Mouse (Mus musculus): ENCODE measurements around the gene Ercc2. TPM values are rescaled to one million over a fixed set of nuclear protein-coding genes. Genes with fewer than 3 reads are reported as not detected.

Ercc2 gene
- polyA plus RNA-seq, 1 experiment from 2014 or later, result 11.9 TPM

GRCm38 (mm10) chr7:19365376-19365775 is 16.4 kb upstream of the Ercc2 start:
- no peak for ATAC-seq (ENCODE audit: low FRiP score, low TSS enrichment)
- Histone ChIP-seq H3K4me1 (ENCODE audit: control insufficient read depth, insufficient read depth, low read length) (peaks cover 7% of the 10 kb centered on the region), H3K4me3 (ENCODE audit: low read length) (no peak overlapping the region), H3K4me2 (replicated peaks; ENCODE audit: low read depth, low read length) (no peak overlapping the region), H3K9ac (ENCODE audit: low read depth, low read length) (no peak overlapping the region), H3K27ac (ENCODE audit: low read depth, low read length) (no peak overlapping the region), H3K36me3 (ENCODE audit: control insufficient read depth, insufficient read depth, low read length) (no peaks in the 10 kb centered on the region), H3K27me3 (ENCODE audit: control insufficient read depth, insufficient read depth, low read length) (peaks cover 8% of the 10 kb centered on the region), H3K9me3 (ENCODE audit: control insufficient read depth, low read length) (no peaks in the 10 kb centered on the region)
- WGBS, result 79% methylated on average over 4 of the region's 4 CpGs

DNA sequence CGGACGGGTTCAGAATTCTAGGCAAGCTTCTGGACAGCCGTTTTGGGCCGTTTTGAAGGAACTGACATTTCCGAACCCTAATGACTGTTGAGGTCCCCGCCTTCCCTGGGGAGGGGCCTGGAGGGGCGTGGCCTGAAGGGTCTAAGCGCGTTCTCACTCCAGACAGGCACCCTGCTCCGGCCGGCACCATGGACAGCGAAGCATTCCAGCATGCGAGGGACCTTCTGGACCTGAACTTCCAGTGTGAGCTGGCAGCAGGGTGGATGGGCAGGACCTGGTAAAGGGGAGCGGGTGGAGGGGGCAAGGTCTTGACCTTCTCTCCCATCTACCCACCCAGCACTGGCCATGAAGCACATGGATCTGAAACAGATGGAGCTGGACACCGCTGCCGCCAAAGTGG is 13.4 kb upstream of the Ercc2 start:
- H3K36me3 ChIP-seq (ENCODE audit: control insufficient read depth, insufficient read depth, low read length), result no peaks in the 10 kb centered on the region
- no peaks in the 10 kb centered on the region for H3K9me3 ChIP-seq (ENCODE audit: control insufficient read depth, low read length)
- H3K27me3 ChIP-seq (ENCODE audit: control insufficient read depth, insufficient read depth, low read length), result peaks cover 8% of the 10 kb centered on the region
- ATAC-seq (ENCODE audit: low FRiP score, low TSS enrichment), result no peak
- 19% methylated on average over 16 of the region's 16 CpGs for WGBS
- H3K9ac ChIP-seq (ENCODE audit: low read depth, low read length), result no peak overlapping the region
- H3K4me1 ChIP-seq (ENCODE audit: control insufficient read depth, insufficient read depth, low read length), result peaks cover 3% of the 10 kb centered on the region
- H3K27ac ChIP-seq (ENCODE audit: low read depth, low read length), result no peak overlapping the region
- no peak overlapping the region for H3K4me2 ChIP-seq (replicated peaks; ENCODE audit: low read depth, low read length)
- H3K4me3 ChIP-seq (ENCODE audit: low read length), result no peak overlapping the region

- ATAC-seq (ENCODE audit: low FRiP score, low TSS enrichment), result peak; percentile 78
- peaks cover 3% of the 10 kb centered on the region for H3K4me1 ChIP-seq (ENCODE audit: control insufficient read depth, insufficient read depth, low read length)
- H3K27me3 ChIP-seq (ENCODE audit: control insufficient read depth, insufficient read depth, low read length), result peaks cover 8% of the 10 kb centered on the region
- H3K9ac ChIP-seq (ENCODE audit: low read depth, low read length), result peak overlapping the region; percentile 32; the same call in 1 of the 2 replicates
- WGBS, result 11% methylated on average over 46 of the region's 46 CpGs
- peak overlapping the region; percentile 57 for H3K4me2 ChIP-seq (replicated peaks; ENCODE audit: low read depth, low read length)
- peak overlapping the region; percentile 32 for H3K4me3 ChIP-seq (ENCODE audit: low read length)
- no peaks in the 10 kb centered on the region for H3K36me3 ChIP-seq (ENCODE audit: control insufficient read depth, insufficient read depth, low read length)
- H3K27ac ChIP-seq (ENCODE audit: low read depth, low read length), result no peak overlapping the region
- no peaks in the 10 kb centered on the region for H3K9me3 ChIP-seq (ENCODE audit: control insufficient read depth, low read length)
Measured at GRCm38 (mm10) chr7:19369823-19370425, 11.9 kb upstream of the Ercc2 start.

- 93% methylated on average over 2 of the region's 2 CpGs for WGBS
- H3K4me3 ChIP-seq (ENCODE audit: low read length), result no peak overlapping the region
- H3K27ac ChIP-seq (ENCODE audit: low read depth, low read length), result no peak overlapping the region
- no peak overlapping the region for H3K9ac ChIP-seq (ENCODE audit: low read depth, low read length)
- H3K4me1 ChIP-seq (ENCODE audit: control insufficient read depth, insufficient read depth, low read length), result peaks cover 3% of the 10 kb centered on the region
- peaks cover 8% of the 10 kb centered on the region for H3K27me3 ChIP-seq (ENCODE audit: control insufficient read depth, insufficient read depth, low read length)
- no peaks in the 10 kb centered on the region for H3K36me3 ChIP-seq (ENCODE audit: control insufficient read depth, insufficient read depth, low read length)
- ATAC-seq (ENCODE audit: low FRiP score, low TSS enrichment), result no peak
- H3K4me2 ChIP-seq (replicated peaks; ENCODE audit: low read depth, low read length), result no peak overlapping the region
- no peaks in the 10 kb centered on the region for H3K9me3 ChIP-seq (ENCODE audit: control insufficient read depth, low read length)
Measured at GRCm38 (mm10) chr7:19373367-19373766, 8.4 kb upstream of the Ercc2 start.

- Histone ChIP-seq H3K4me2 (replicated peaks; ENCODE audit: low read depth, low read length) (no peak overlapping the region), H3K9ac (ENCODE audit: low read depth, low read length) (no peak overlapping the region), H3K4me1 (ENCODE audit: control insufficient read depth, insufficient read depth, low read length) (no peaks in the 10 kb centered on the region), H3K27ac (ENCODE audit: low read depth, low read length) (no peak overlapping the region), H3K9me3 (ENCODE audit: control insufficient read depth, low read length) (no peaks in the 10 kb centered on the region), H3K4me3 (ENCODE audit: low read length) (no peak overlapping the region), H3K27me3 (ENCODE audit: control insufficient read depth, insufficient read depth, low read length) (no peaks in the 10 kb centered on the region), H3K36me3 (ENCODE audit: control insufficient read depth, insufficient read depth, low read length) (no peaks in the 10 kb centered on the region)
- no peak for ATAC-seq (ENCODE audit: low FRiP score, low TSS enrichment)
- 78% methylated on average over 18 of the region's 18 CpGs for WGBS
Measured at GRCm38 (mm10) chr7:19375368-19375767, 6.4 kb upstream of the Ercc2 start.

DNA sequence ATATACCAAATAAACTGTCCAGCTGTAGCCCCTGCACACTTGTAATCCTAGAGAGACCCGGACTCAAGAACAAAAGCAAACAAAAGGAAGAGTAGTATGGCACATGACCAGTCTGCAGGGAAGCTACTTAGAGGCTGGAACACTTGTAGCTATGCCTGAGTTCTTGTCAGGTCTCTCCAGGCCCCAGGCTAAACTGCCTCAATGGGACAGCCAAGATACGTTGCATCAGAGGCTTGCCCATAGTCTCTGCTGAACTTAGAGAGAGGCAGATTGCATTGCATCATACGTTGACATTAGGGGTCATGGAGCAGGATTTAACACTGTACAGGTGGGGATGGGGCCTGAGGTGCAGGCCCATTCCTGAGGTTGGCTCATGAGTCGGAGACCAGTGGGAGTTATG is 5.8 kb upstream of the Ercc2 start:
- H3K9me3 ChIP-seq (ENCODE audit: control insufficient read depth, low read length), result no peaks in the 10 kb centered on the region
- H3K4me3 ChIP-seq (ENCODE audit: low read length), result no peak overlapping the region
- ATAC-seq (ENCODE audit: low FRiP score, low TSS enrichment), result no peak
- WGBS, result 85% methylated on average over 4 of the region's 4 CpGs
- no peak overlapping the region for H3K9ac ChIP-seq (ENCODE audit: low read depth, low read length)
- no peaks in the 10 kb centered on the region for H3K36me3 ChIP-seq (ENCODE audit: control insufficient read depth, insufficient read depth, low read length)
- no peak overlapping the region for H3K27ac ChIP-seq (ENCODE audit: low read depth, low read length)
- no peak overlapping the region for H3K4me2 ChIP-seq (replicated peaks; ENCODE audit: low read depth, low read length)
- H3K27me3 ChIP-seq (ENCODE audit: control insufficient read depth, insufficient read depth, low read length), result no peaks in the 10 kb centered on the region
- H3K4me1 ChIP-seq (ENCODE audit: control insufficient read depth, insufficient read depth, low read length), result no peaks in the 10 kb centered on the region

- WGBS, result 79% methylated on average over 8 of the region's 8 CpGs
- H3K4me2 ChIP-seq (replicated peaks; ENCODE audit: low read depth, low read length), result no peak overlapping the region
- H3K36me3 ChIP-seq (ENCODE audit: control insufficient read depth, insufficient read depth, low read length), result no peaks in the 10 kb centered on the region
- H3K4me1 ChIP-seq (ENCODE audit: control insufficient read depth, insufficient read depth, low read length), result peaks cover 3% of the 10 kb centered on the region; the same call in 1 of the 2 replicates
- no peak for ATAC-seq (ENCODE audit: low FRiP score, low TSS enrichment)
- H3K9me3 ChIP-seq (ENCODE audit: control insufficient read depth, low read length), result no peaks in the 10 kb centered on the region
- no peak overlapping the region for H3K4me3 ChIP-seq (ENCODE audit: low read length)
- H3K9ac ChIP-seq (ENCODE audit: low read depth, low read length), result no peak overlapping the region
- no peaks in the 10 kb centered on the region for H3K27me3 ChIP-seq (ENCODE audit: control insufficient read depth, insufficient read depth, low read length)
- no peak overlapping the region for H3K27ac ChIP-seq (ENCODE audit: low read depth, low read length)
Measured at GRCm38 (mm10) chr7:19378049-19378448, 3.8 kb upstream of the Ercc2 start.

DNA sequence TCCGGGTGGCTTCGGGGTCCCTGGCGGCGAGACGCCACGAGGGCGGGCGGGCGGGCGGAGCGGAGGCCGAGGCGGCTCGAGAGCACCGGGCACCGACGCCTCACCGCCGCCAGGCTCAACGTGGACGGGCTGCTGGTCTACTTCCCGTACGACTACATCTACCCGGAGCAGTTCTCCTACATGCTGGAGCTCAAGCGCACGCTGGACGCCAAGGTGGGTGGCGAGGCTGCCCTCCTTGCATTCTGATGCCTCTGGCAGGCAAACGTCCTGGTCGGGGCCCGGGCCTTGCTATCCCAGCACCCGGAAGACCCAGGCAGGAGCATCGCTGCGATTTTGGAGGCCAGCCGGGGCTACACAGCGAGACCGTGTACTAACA is 344 bp downstream of the Ercc2 start:
- Histone ChIP-seq H3K36me3 (ENCODE audit: control insufficient read depth, insufficient read depth, low read length) (peaks cover 31% of the 10 kb centered on the region), H3K9ac (ENCODE audit: low read depth, low read length) (peak overlapping the region; percentile 80), H3K27me3 (ENCODE audit: control insufficient read depth, insufficient read depth, low read length) (no peaks in the 10 kb centered on the region), H3K9me3 (ENCODE audit: control insufficient read depth, low read length) (no peaks in the 10 kb centered on the region), H3K27ac (ENCODE audit: low read depth, low read length) (no peak overlapping the region), H3K4me1 (ENCODE audit: control insufficient read depth, insufficient read depth, low read length) (peaks cover 8% of the 10 kb centered on the region; the same call in 1 of the 2 replicates), H3K4me2 (replicated peaks; ENCODE audit: low read depth, low read length) (peak overlapping the region; percentile 80), H3K4me3 (ENCODE audit: low read length) (peak overlapping the region; percentile 88)
- ATAC-seq (ENCODE audit: low FRiP score, low TSS enrichment), result peak; percentile 77
- WGBS, result 0% methylated on average over 17 of the region's 37 CpGs

- Histone ChIP-seq H3K36me3 (ENCODE audit: control insufficient read depth, insufficient read depth, low read length) (peaks cover 46% of the 10 kb centered on the region), H3K9me3 (ENCODE audit: control insufficient read depth, low read length) (no peaks in the 10 kb centered on the region), H3K4me1 (ENCODE audit: control insufficient read depth, insufficient read depth, low read length) (peaks cover 8% of the 10 kb centered on the region; the same call in 1 of the 2 replicates), H3K27me3 (ENCODE audit: control insufficient read depth, insufficient read depth, low read length) (no peaks in the 10 kb centered on the region), H3K27ac (ENCODE audit: low read depth, low read length) (no peak overlapping the region), H3K9ac (ENCODE audit: low read depth, low read length) (no peak overlapping the region), H3K4me3 (ENCODE audit: low read length) (no peak overlapping the region), H3K4me2 (replicated peaks; ENCODE audit: low read depth, low read length) (no peak overlapping the region)
- no peak for ATAC-seq (ENCODE audit: low FRiP score, low TSS enrichment)
- 92% methylated on average over 9 of the region's 9 CpGs for WGBS
Measured at GRCm38 (mm10) chr7:19383708-19384107, 1.9 kb downstream of the Ercc2 start.

Measured in kidney, embryonic 14.5 days (tissue).